Mouse (Mus musculus) central nervous system, embryonic 11.5 days (tissue): ENCODE results near the gene Tspoap1. TPM values are rescaled to one million over a fixed set of nuclear protein-coding genes. Genes with fewer than 3 reads are reported as not detected.

Experiments used
- polyA plus RNA-seq: library from polyadenylated mRNA; depleted of rRNA; stranded (reverse); fragments of >200 nt; gene quantifications from 2 replicates; pipeline ENCODE4 v1.2.3, GENCODE M21; 2012; rRNA removed

Tspoap1 gene
- polyA plus RNA-seq: 27.5 and 56.0 TPM in 2 replicates

GRCm38 (mm10) chr11:87760301-87761081 lies at the start of gene Tspoap1:
Gene Tspoap1 (plus strand): TSS chr11:87760541.

GRCm38 (mm10) chr11:87737175-87737740 lies 23.1 kb upstream of the Tspoap1 start, which contains the start of gene Supt4a:
Gene Supt4a (plus strand): TSS chr11:87737552.

GRCm38 (mm10) chr11:87793460-87793859 lies 33.1 kb downstream of the Tspoap1 start, which contains the start of gene Mpo:
Gene Mpo (plus strand): TSS chr11:87793581.

GRCm38 (mm10) chr11:87828239-87828900 lies 68.0 kb downstream of the Tspoap1 start, which contains the start of gene Lpo:
Gene Lpo (minus strand): TSS chr11:87828289.

Other genes with a start within 250 kb of the Tspoap1 start
- gene Gm11492, start 193.9 kb upstream of the Tspoap1 start, polyA plus RNA-seq: not detected in 2 replicates
- gene Sept4, start 191.6 kb upstream of the Tspoap1 start, polyA plus RNA-seq: 11.0 and 14.8 TPM in 2 replicates
- gene Mtmr4, start 168.4 kb upstream of the Tspoap1 start, polyA plus RNA-seq: 47.7 and 54.7 TPM in 2 replicates
- gene Hsf5, start 143.4 kb upstream of the Tspoap1 start, polyA plus RNA-seq: 0.12 and 0.26 TPM in 2 replicates
- 1.8 and 3.5 TPM in 2 replicates for gene Rnf43, start 97.8 kb upstream of the Tspoap1 start, polyA plus RNA-seq
- gene Supt4a, start 23.0 kb upstream of the Tspoap1 start, polyA plus RNA-seq: 113 and 163 TPM in 2 replicates
- gene Mpo, start 33.0 kb downstream of the Tspoap1 start, polyA plus RNA-seq: 4.9 and 5.0 TPM in 2 replicates
- gene Lpo, start 67.7 kb downstream of the Tspoap1 start, polyA plus RNA-seq: 0.26 and 0.28 TPM in 2 replicates
- gene Mks1, start 92.7 kb downstream of the Tspoap1 start, polyA plus RNA-seq: 24.2 and 24.6 TPM in 2 replicates
- 0.35 and 0.50 TPM in 2 replicates for gene Epx, start 115.0 kb downstream of the Tspoap1 start, polyA plus RNA-seq
- not detected in 2 replicates for gene Olfr462, start 131.7 kb downstream of the Tspoap1 start, polyA plus RNA-seq
- gene Olfr463, start 136.8 kb downstream of the Tspoap1 start, polyA plus RNA-seq: not detected in 2 replicates
- gene Olfr464, start 160.4 kb downstream of the Tspoap1 start, polyA plus RNA-seq: 0.02 TPM in 1 of 2 replicates, not detected in the other
- gene Dynll2, start 227.0 kb downstream of the Tspoap1 start, polyA plus RNA-seq: 143 and 238 TPM in 2 replicates